Mouse (Mus musculus): ENCODE data around the gene Fut1. TPM values are rescaled to one million over a fixed set of nuclear protein-coding genes. Genes with fewer than 3 reads are reported as not detected.

Fut1 gene
- polyA plus RNA-seq, 1 experiment: 0.21 TPM

DNA sequence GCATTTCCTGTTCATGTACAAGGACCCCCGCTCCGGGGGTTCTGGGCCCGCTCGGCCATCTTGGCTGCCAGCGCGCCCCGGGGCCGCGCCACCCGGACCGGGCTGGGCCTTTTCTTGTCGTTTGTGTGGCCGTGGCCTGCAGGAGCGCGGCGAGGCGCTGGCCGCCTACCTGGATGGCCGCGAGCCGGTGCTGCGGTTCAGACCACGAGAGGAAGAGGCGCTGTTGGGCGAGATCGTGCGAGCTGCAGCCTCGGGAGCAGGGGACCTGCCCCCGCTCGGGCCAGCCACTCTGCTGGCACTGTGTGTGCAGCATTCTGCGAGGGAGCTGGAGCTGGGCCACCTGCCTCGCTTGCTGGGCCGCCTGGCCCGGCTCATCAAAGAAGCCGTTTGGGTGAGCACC lies 15.4 kb downstream of the Fut1 start:
- TF ChIP-seq CTCF (IDR thresholded peaks at IDR 0.05; ENCODE audit: control insufficient read depth, insufficient read depth, insufficient replicate concordance, low read depth, low read length) (peak; percentile 15; the same call in 1 of the 2 replicates), POLR2A (IDR thresholded peaks at IDR 0.05; ENCODE audit: control insufficient read depth, low read depth, low read length) (no peak)
- Histone ChIP-seq H3K4me3 (ENCODE audit: control insufficient read depth, low read depth, low read length) (no peak overlapping the region; the same call in 1 of the 2 replicates), H3K36me3 (ENCODE audit: control insufficient read depth, insufficient read depth, low read length) (no peaks in the 10 kb centered on the region), H3K27me3 (ENCODE audit: control insufficient read depth, insufficient read depth, low read length) (no peaks in the 10 kb centered on the region), H3K4me1 (ENCODE audit: control insufficient read depth, insufficient read depth, low read length) (peaks cover 23% of the 10 kb centered on the region), H3K27ac (ENCODE audit: control insufficient read depth, insufficient read depth, low read depth, low read length) (no peak overlapping the region)

DNA sequence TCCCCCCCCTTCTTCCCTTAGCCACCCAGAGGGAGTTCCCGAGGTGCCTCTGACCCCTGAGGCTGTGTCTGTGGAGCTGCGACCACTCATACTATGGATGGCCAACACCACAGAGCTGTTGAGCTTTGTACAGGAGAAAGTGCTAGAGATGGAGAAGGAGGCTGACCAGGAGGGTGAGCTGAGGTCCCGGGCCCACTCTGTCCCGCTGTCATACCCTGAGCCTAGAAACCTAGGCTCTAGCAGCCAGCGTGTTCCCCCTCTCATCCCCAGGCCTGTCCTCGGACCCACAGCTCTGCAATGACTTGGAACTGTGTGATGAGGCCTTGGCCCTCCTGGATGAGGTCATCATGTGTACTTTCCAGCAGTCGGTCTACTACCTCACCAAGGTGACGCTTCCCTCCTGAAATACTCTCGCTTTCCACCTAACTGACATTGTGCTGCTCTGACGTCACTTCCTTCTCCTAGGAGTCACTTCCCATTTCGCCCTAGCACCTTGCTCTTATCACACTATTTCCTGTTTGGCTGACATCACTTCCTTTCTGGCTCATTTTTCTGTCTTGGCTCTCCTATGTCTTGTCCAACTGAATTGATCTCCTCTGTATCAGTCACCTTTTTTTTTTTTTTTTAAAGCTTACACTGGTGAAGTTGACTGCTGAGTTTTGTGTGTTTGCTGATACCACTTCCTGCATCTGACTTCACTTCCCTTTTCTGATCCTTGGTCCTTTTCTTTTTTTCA lies 18.0 kb downstream of the Fut1 start:
- no peak for TF ChIP-seq POLR2A (IDR thresholded peaks at IDR 0.05; ENCODE audit: control insufficient read depth, low read depth, low read length)
- no peak for TF ChIP-seq CTCF (IDR thresholded peaks at IDR 0.05; ENCODE audit: control insufficient read depth, insufficient read depth, insufficient replicate concordance, low read depth, low read length)
- Histone ChIP-seq H3K27me3 (ENCODE audit: control insufficient read depth, insufficient read depth, low read length) (no peaks in the 10 kb centered on the region), H3K27ac (ENCODE audit: control insufficient read depth, insufficient read depth, low read depth, low read length) (no peak overlapping the region), H3K36me3 (ENCODE audit: control insufficient read depth, insufficient read depth, low read length) (no peaks in the 10 kb centered on the region), H3K4me3 (ENCODE audit: control insufficient read depth, low read depth, low read length) (no peak overlapping the region), H3K4me1 (ENCODE audit: control insufficient read depth, insufficient read depth, low read length) (peaks cover 19% of the 10 kb centered on the region)

DNA sequence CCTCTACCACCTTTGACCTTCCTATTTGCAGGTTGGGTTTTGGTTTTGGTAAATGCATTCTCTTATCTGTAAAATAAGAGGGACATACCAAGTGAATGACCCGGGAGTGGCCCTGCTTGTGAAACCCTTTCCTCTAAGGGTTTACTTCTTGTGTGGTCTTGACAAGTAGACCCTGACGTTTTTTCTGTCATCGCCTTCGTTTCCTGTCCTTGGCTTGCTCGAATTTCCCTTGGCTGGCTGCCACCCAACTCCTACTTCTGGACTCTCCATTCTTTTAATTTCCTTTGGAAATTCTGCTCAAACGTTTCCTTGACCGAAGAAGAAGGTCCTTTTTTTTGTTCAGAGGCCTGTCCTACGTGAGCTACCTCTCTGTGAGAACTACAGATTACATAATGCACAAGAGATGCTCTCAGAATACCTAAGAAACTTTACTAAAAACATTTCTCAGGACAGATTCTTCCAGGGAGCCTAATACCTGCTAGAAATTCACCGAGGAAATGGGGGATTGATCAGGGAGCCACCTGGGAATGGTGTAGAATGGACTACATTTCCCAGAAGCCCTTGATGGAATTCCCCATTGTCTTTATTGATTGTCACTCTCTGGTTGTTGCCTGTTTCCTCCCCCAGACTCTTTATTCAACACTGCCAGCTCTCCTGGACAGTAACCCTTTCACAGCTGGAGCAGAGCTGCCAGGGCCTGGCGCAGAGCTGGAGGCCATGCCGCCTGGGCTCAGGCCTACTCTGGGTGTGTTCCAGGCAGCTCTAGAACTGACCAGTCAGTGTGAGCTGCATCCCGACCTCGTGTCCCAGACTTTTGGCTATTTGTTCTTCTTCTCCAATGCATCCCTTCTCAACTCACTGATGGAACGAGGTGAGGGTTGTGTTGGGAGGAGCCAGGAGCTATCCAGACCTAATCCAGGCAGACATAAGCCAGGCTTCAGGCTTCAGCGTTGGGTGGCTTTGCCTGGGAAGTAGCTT lies 18.9 kb downstream of the Fut1 start:
- TF ChIP-seq POLR2A (IDR thresholded peaks at IDR 0.05; ENCODE audit: control insufficient read depth, low read depth, low read length): no peak
- no peak for TF ChIP-seq CTCF (IDR thresholded peaks at IDR 0.05; ENCODE audit: control insufficient read depth, insufficient read depth, insufficient replicate concordance, low read depth, low read length)
- no peak overlapping the region for H3K4me3 ChIP-seq (ENCODE audit: control insufficient read depth, low read depth, low read length)
- H3K27ac ChIP-seq (ENCODE audit: control insufficient read depth, insufficient read depth, low read depth, low read length): no peak overlapping the region
- H3K36me3 ChIP-seq (ENCODE audit: control insufficient read depth, insufficient read depth, low read length): no peaks in the 10 kb centered on the region
- H3K4me1 ChIP-seq (ENCODE audit: control insufficient read depth, insufficient read depth, low read length): peaks cover 17% of the 10 kb centered on the region
- no peaks in the 10 kb centered on the region for H3K27me3 ChIP-seq (ENCODE audit: control insufficient read depth, insufficient read depth, low read length)

GRCm38 (mm10) chr7:45637710-45638109 lies 20.6 kb downstream of the Fut1 start:
- no peak overlapping the region for H3K27ac ChIP-seq (ENCODE audit: control insufficient read depth, insufficient read depth, low read depth, low read length)
- no peak for TF ChIP-seq CTCF (IDR thresholded peaks at IDR 0.05; ENCODE audit: control insufficient read depth, insufficient read depth, insufficient replicate concordance, low read depth, low read length)
- TF ChIP-seq POLR2A (IDR thresholded peaks at IDR 0.05; ENCODE audit: control insufficient read depth, low read depth, low read length): no peak
- H3K4me3 ChIP-seq (ENCODE audit: control insufficient read depth, low read depth, low read length): no peak overlapping the region
- peaks cover 14% of the 10 kb centered on the region for H3K4me1 ChIP-seq (ENCODE audit: control insufficient read depth, insufficient read depth, low read length)
- H3K36me3 ChIP-seq (ENCODE audit: control insufficient read depth, insufficient read depth, low read length): no peaks in the 10 kb centered on the region
- H3K27me3 ChIP-seq (ENCODE audit: control insufficient read depth, insufficient read depth, low read length): no peaks in the 10 kb centered on the region

DNA sequence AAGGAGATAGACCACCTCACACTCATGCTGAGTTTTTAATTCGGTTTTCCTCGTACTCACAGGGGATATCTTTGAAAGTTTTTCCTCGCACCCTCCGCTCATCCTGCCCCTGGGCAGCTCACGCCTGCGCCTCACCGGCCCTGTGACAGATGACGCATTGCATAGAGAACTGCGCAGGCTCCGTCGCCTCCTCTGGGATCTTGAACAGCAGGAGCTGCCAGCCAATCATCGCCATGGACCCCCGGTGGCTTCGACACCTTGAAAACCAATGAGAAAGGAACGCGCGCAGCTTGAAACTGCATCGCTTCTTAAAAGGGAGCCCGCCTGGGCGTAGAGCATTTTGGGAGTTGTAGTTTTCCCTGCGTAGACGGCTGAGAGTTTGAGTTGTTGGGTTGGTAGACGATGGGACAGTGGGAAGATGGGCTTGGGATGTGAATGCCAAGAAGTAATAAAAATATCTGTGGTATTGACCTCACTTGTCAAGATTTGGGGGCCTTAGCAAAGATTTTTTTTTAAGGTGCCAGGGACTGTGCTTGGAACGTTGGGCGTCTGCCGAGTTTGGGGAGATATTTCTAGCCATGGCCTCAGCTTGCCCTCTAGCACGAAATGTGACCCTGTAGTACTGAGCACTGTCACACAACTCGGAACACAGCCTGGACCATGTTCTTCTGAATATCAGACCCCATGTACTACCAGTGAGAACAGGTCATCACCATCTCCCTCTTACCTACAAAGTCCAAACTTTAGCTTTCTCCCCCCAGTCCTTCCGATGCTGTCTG lies 21.7 kb downstream of the Fut1 start:
- Histone ChIP-seq H3K4me1 (ENCODE audit: control insufficient read depth, insufficient read depth, low read length) (peaks cover 21% of the 10 kb centered on the region), H3K27ac (ENCODE audit: control insufficient read depth, insufficient read depth, low read depth, low read length) (no peak overlapping the region), H3K4me3 (ENCODE audit: control insufficient read depth, low read depth, low read length) (peak overlapping the region; percentile 11), H3K27me3 (ENCODE audit: control insufficient read depth, insufficient read depth, low read length) (no peaks in the 10 kb centered on the region), H3K36me3 (ENCODE audit: control insufficient read depth, insufficient read depth, low read length) (no peaks in the 10 kb centered on the region)
- peak; percentile 70; the same call in 1 of the 2 replicates for TF ChIP-seq POLR2A (IDR thresholded peaks at IDR 0.05; ENCODE audit: control insufficient read depth, low read depth, low read length)
- TF ChIP-seq CTCF (IDR thresholded peaks at IDR 0.05; ENCODE audit: control insufficient read depth, insufficient read depth, insufficient replicate concordance, low read depth, low read length): no peak

DNA sequence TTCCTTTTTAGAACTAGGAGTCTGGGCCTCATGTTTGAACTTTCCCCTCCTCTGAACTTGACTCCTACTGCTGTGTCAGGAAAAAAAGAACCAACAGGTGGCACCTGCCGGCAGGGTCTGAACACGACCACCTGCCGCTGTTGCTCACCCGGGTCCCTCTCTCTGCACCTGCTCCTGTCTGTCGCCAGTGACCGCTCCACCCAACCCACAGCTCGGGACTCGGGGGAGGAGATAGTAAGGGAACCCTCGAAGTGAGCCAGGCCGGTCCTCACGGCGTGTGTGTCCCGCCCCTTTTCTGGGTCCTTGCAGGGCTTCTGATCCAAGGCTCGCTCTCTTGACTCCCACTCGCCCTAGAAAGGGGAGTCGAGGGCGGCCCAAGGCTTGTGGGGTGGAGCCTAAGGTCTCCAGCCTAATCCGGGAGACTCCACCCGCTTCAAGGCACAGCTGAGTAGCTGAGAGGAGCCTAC lies 22.5 kb downstream of the Fut1 start, which contains the start of gene Mamstr:
Gene Mamstr (plus strand): TSS at position 417 of the 467 bp plus-strand sequence.
- peaks cover 23% of the 10 kb centered on the region for H3K4me1 ChIP-seq (ENCODE audit: control insufficient read depth, insufficient read depth, low read length)
- peak within 1 kb of the TSS; percentile 11 for H3K4me3 ChIP-seq (ENCODE audit: control insufficient read depth, low read depth, low read length)
- TF ChIP-seq POLR2A (IDR thresholded peaks at IDR 0.05; ENCODE audit: control insufficient read depth, low read depth, low read length) (no peak), CTCF (IDR thresholded peaks at IDR 0.05; ENCODE audit: control insufficient read depth, insufficient read depth, insufficient replicate concordance, low read depth, low read length) (no peak)
- H3K27me3 ChIP-seq (ENCODE audit: control insufficient read depth, insufficient read depth, low read length): no peaks in the 10 kb centered on the region
- no peak within 1 kb of the TSS for H3K27ac ChIP-seq (ENCODE audit: control insufficient read depth, insufficient read depth, low read depth, low read length)
- H3K36me3 ChIP-seq (ENCODE audit: control insufficient read depth, insufficient read depth, low read length): no peaks in the 10 kb centered on the region

All from testis, adult 2 months (tissue).